Mouse (Mus musculus) bone marrow, adult 2 months (tissue): ENCODE results near the gene Swt1. TPM values are rescaled to one million over a fixed set of nuclear protein-coding genes. Genes with fewer than 3 reads are reported as not detected.

Experiments
- H3K27ac ChIP-seq: fragments of 200-500 bp; 2 replicates; pipeline ENCODE4 v1.5.1; 2012; ENCODE audit warnings: low read depth, mild to moderate bottlenecking, control low read depth, inconsistent platforms, low read length; ENCODE audit not compliant: control insufficient read depth, poor library complexity, insufficient read depth
- H3K4me1 ChIP-seq: fragments of 200-500 bp; 2 replicates; pipeline ENCODE4 v1.6.1; 2011; ENCODE audit warnings: low read length; ENCODE audit not compliant: control insufficient read depth, insufficient read depth
- H3K4me3 ChIP-seq: fragments of 200-500 bp; replicated peaks from 2 replicates; pipeline ENCODE3; 2011; ENCODE audit warnings: mild to moderate bottlenecking, low read depth, low read length, control low read depth; ENCODE audit not compliant: control insufficient read depth
- CTCF ChIP-seq: fragments of 200-500 bp; IDR thresholded peaks from 2 replicates; pipeline ENCODE4 v1.5.1; 2011; ENCODE audit warnings: low read length, control low read depth; ENCODE audit not compliant: control insufficient read depth, insufficient read depth
- POLR2A ChIP-seq: fragments of 200-500 bp; IDR thresholded peaks from 2 replicates; pipeline ENCODE4 v1.6.1; 2011; ENCODE audit warnings: low read depth, mild to moderate bottlenecking, control low read depth, low read length, borderline replicate concordance; ENCODE audit not compliant: control insufficient read depth
- WGBS: fragments of 180-500 bp; shearing (Covaris S2); methylation state at CpG from one replicate; pipeline ENCODE4 v1.1.7; 2018; 5-methylcytosine and 5-hydroxymethylcytosine counted together
- polyA plus RNA-seq: library from polyadenylated mRNA; stranded (reverse); fragments of >200 nt; gene quantifications from 2 replicates; pipeline ENCODE4 v1.2.4, GENCODE M21; 2011; ENCODE audit warnings: low replicate concordance; ENCODE audit not compliant: missing spikeins, insufficient read depth, insufficient read length

The Swt1 gene
- polyA plus RNA-seq, 1 experiment = 9.1 TPM

DNA sequence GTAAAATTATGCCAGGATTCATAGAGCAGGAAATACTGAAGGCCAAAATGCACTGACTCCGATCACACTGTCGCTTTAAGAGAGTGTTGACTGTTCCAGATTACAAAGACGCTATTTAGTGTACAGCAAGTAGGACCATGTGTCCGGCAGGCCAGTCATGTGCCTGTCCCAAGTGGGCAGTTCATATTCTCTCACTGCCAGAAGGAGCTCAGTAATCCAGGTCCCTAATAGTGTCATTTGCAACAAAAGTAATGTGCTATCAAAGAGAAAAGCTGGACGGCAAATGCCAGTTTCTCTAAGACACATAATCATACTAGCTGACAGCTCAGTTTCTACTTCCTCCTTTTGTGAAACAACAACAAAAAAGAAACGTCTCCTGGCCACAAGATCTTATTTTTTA is 85.3 kb downstream of the Swt1 start:
- Histone ChIP-seq H3K4me1 (peaks cover 3% of the 10 kb centered on the region; the same call in 1 of the 2 replicates), H3K27ac (peak overlapping the region; percentile 37; the same call in 1 of the 2 replicates)

DNA sequence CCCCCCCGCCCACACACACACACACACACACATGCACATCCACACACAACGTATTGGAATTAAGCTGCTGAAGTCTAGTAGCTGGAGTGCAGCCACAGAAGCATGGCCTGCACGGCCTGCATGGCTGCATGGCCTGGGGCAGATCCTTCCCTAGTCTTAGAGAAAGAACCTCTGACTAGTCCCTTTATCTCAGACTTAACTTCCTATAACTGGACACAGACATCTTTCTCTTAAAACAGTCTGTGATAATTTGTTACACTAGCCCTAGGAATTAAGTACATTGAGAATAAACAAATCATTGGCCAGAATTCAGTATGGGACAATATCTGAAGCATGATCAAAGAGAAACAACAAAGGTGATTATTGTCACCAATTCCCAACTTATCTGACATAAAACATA is 85.9 kb downstream of the Swt1 start:
- WGBS = 47% methylated on average over 3 of the region's 3 CpGs
- no peak for TF ChIP-seq POLR2A
- no peak for TF ChIP-seq CTCF
- peaks cover 3% of the 10 kb centered on the region; the same call in 1 of the 2 replicates for H3K4me1 ChIP-seq
- H3K4me3 ChIP-seq = no peak overlapping the region
- no peak overlapping the region for H3K27ac ChIP-seq

More for the DNA sequence above, 85.3 kb downstream of the Swt1 start:
- WGBS = 4% methylated on average over 6 of the region's 6 CpGs
- TF ChIP-seq POLR2A (no peak), CTCF (no peak)
- peak overlapping the region; percentile 61 for H3K4me3 ChIP-seq

DNA sequence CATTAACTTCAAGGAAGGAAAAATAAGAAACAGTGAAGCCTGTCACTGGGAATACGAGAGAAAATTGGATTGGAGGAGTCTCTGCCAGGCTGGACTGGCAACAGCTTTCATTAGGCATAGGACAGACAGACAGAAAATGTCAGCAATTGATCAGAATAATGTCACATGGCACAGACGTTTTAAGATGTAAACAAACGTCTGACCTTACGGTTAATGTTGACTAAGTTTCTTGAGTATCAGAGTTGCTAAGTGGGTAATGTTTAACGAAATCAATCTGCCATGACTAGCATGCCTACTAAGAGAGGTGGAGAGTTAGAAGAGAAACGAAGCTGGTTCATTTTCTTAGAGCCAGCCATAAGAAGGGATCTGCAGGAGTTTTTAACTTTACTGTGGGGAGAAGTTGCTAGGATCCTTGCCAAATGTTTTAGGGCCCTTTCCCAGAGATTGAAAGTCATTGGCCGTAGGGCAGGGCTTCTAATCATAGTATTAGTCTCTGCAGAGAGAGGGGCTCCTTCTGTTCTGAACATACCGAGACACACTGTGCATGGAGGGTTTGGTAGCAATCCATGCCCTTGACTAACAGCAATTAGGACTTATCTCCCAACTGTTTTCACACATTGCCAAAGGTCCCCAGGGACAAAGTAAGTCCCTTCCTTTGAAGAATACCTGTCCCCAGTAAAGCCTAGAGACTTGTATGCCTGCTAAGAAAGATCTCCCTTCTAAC is 86.8 kb downstream of the Swt1 start:
- no peak overlapping the region for H3K27ac ChIP-seq
- no peak overlapping the region for H3K4me3 ChIP-seq
- TF ChIP-seq POLR2A (no peak), CTCF (no peak)
- H3K4me1 ChIP-seq = peaks cover 2% of the 10 kb centered on the region; the same call in 1 of the 2 replicates
- 79% methylated on average over 8 of the region's 8 CpGs for WGBS

DNA sequence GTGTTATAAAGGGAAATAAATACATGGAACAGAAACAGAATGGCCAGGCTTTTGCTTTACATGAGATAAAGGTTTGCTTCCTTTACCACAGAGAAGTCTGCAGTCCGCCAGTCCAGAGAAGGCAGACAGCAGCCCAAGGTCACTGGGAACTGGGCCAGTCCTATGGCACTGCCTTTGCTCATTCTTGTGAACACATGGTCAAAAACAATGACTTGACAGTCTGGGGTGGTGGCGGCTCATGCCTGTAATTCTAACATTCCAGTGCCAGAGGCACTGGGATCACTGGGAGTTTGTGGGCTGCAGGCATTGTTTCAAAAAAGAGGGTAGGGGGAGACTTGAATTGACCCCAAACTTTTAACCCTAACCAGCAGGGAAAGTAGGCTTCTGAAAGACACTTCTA is 89.3 kb downstream of the Swt1 start:
- Histone ChIP-seq H3K4me3 (no peak overlapping the region), H3K4me1 (peaks cover 2% of the 10 kb centered on the region; the same call in 1 of the 2 replicates), H3K27ac (no peak overlapping the region)
- no peak for TF ChIP-seq CTCF
- no peak for TF ChIP-seq POLR2A
- WGBS = 36% methylated on average over 2 of the region's 2 CpGs

DNA sequence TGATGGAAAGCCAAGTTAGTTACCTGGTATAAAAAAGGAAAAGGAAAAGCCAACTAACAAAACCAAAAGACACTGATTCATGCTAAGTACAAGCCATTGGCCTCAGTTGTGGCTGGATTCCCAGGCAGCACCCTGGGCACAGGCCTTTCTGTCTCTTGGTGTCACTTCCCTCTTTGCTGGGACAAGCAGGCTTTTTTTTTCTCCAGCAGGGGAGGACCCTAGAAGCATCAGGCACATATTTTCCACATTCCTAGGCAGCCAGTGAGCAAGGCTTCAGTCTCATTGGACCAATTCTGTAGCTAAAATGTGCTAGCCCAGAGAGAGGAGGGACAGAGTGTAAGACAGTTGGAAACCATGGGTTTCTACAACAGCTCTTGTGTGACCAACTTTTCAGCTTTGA is 90.0 kb downstream of the Swt1 start:
- H3K27ac ChIP-seq = no peak overlapping the region
- no peak overlapping the region for H3K4me3 ChIP-seq
- TF ChIP-seq POLR2A (no peak), CTCF (no peak)

DNA sequence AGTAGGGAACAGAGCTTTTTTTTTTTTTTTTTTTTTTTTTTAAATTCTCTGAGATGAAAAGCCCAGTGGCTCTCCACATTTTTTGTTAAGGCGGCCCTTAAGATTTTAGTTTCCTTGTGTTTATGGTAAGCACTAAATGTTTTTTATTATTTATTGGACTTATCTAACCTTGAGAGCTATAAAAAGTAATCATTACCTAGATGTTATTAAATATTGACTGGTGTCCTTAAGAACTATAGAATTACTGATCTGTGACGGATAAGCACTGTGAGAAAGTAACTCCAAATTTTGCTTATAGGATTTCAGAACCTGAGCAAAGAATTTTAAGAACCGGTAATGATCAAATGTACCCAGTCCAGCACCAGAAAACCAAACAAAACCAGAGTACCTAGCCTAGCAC is 95.4 kb downstream of the Swt1 start:
- H3K4me3 ChIP-seq = no peak overlapping the region
- TF ChIP-seq CTCF (no peak), POLR2A (no peak)
- WGBS = 90% methylated on average over 3 of the region's 3 CpGs
- H3K27ac ChIP-seq = no peak overlapping the region
- H3K4me1 ChIP-seq = no peaks in the 10 kb centered on the region

More for the DNA sequence above, 90.0 kb downstream of the Swt1 start:
- H3K4me1 ChIP-seq = peaks cover 2% of the 10 kb centered on the region; the same call in 1 of the 2 replicates

DNA sequence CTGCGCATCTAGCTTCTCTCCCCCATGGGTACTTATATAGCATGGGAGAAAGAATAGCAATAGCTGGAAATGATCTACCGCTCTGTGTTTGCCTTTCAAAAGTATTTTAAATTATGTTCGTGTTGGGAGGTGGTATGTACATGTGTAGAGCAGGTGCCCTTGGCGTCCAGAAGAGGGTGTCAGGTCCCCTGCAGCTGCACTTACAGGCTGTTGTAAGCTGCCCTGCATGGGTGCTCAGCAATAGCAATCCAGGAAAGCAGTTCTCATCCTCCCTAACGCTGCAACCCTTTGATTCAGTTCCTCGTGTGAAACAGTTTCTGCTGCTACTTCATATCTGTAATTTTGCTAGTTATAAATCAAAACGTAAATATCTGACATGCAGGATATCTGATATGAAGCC is 98.7 kb downstream of the Swt1 start:
- Histone ChIP-seq H3K4me3 (no peak overlapping the region), H3K4me1 (no peaks in the 10 kb centered on the region; the same call in 1 of the 2 replicates), H3K27ac (no peak overlapping the region)
- no peak for TF ChIP-seq CTCF
- TF ChIP-seq POLR2A = no peak
- 78% methylated on average over 7 of the region's 7 CpGs for WGBS

DNA sequence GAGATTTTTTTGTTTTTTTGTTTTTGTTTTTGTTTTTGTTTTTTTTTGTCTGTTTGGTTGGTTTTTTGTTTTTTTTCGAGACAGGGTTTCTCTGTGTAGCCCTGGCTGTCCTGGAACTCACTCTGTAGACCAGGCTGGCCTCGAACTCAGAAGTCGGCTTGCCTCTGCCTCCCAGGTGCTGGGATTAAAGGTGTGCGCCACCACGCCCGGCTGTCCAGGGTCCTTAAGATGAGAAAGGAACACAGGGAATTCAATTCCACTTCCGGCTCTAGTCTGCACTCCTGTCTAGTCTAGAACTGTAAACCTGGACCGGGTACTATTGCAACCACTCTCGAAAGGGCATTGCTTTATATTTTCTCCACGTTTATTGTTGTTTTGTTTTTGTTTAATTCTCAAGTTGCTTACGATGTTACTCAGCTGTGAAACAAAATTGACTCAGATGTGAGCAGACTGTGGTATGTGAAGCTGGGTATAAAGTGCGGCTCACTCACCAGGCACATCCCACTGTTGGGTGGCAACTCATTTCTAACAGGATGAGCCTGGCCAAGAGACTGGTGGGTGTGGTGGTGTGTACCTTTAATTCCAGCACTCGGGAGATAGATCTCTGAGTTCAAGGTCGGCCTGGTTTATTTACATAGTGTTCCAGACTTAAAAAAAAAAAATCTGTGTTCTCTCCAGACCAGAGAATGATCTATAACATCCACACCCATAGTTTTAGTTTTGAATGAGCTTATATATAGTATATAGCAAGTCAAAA is 99.7 kb downstream of the Swt1 start:
- H3K27ac ChIP-seq = no peak overlapping the region
- H3K4me1 ChIP-seq = no peaks in the 10 kb centered on the region; the same call in 1 of the 2 replicates
- H3K4me3 ChIP-seq = no peak overlapping the region
- TF ChIP-seq CTCF = no peak
- no peak for TF ChIP-seq POLR2A
- 80% methylated on average over 14 of the region's 14 CpGs for WGBS

DNA sequence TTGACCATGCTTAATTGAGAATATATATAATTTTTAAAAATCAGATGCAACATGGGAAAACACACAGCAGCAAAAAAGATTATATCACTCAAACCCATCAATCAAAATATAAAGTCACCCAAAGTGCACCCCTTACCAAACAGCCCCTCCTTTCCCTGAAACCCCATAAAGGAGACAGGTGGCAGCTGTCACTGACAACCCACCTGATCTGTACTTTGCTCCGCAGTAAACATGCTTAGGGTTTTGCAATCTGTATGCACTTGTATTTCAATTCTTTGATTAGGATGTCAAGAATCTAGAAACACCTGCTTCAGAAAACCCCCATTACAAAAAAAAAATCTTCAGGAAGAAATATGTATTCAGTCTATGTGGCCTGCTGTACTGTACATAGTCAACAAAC is 102.9 kb downstream of the Swt1 start:
- Histone ChIP-seq H3K4me1 (no peaks in the 10 kb centered on the region; the same call in 1 of the 2 replicates), H3K4me3 (no peak overlapping the region), H3K27ac (no peak overlapping the region)
- TF ChIP-seq POLR2A = no peak
- no peak for TF ChIP-seq CTCF
- WGBS = 67% methylated on average over 1 of the region's 1 CpGs
